Comparison of ENCODE assay signal across 9 mouse cellular contexts in genomic region chr2:30134928-30135620, GRCm38 (mm10). TPM values are rescaled to one million over a fixed set of nuclear protein-coding genes. Genes with fewer than 3 reads are reported as not detected.
DNase-seq lines count a peak whose midpoint lies in the region; ATAC-seq lines count a peak whose summit lies in the region.
"Had no signal": no experiment of that assay in that cellular context is flagged by ENCODE, and none has a peak within 500 bp of the region (broad histone marks: within the 10 kb centered on the region; RNA-seq: fewer than 3 reads in every experiment).

No protein-coding gene starts in this region.

- no peak for ATAC-seq in heart, embryonic 14.5 days (ENCODE audit: insufficient number of reproducible peaks, insufficient read depth, low FRiP score, low read depth)
- no peak for ATAC-seq in forebrain, embryonic 13.5 days
- ATAC-seq in neural tube, embryonic 12.5 days (ENCODE audit: low FRiP score, low read depth) = no peak
- ATAC-seq: Patski had no signal

- H3K4me1 ChIP-seq in heart, embryonic 14.5 days (ENCODE audit: control insufficient read depth in 2 of 2, insufficient read depth in 2 of 2, low read length in 2 of 2) = peaks cover 7 to 23% of the 10 kb centered on the region in 2 experiments
- peaks cover 26% of the 10 kb centered on the region for H3K4me1 ChIP-seq in forebrain, embryonic 13.5 days
- peaks cover 19% of the 10 kb centered on the region for H3K4me1 ChIP-seq in neural tube, embryonic 12.5 days

- no peaks in the 10 kb centered on the region for H3K27me3 ChIP-seq in heart, embryonic 14.5 days (ENCODE audit: control insufficient read depth, insufficient read depth, low read length)
- no peaks in the 10 kb centered on the region for H3K27me3 ChIP-seq in forebrain, embryonic 13.5 days
- no peaks in the 10 kb centered on the region for H3K27me3 ChIP-seq in neural tube, embryonic 12.5 days (replicated peaks)
- H3K27me3 ChIP-seq: Patski had no signal

- peak overlapping the region; percentile 19 to 83; a peak in 3 of 4 replicates for H3K27ac ChIP-seq in heart, embryonic 14.5 days (replicated peaks in 1 of 2; ENCODE audit: control insufficient read depth in 1 of 2, insufficient read depth in 1 of 2, low read depth in 2 of 2, low read length in 2 of 2)
- H3K27ac ChIP-seq in forebrain, embryonic 13.5 days = no peak overlapping the region
- H3K27ac ChIP-seq in neural tube, embryonic 12.5 days = no peak overlapping the region

- 60% methylated on average over 10 of the region's 10 CpGs for WGBS in heart, embryonic 14.5 days
- WGBS in forebrain, embryonic 13.5 days = 45% methylated on average over 10 of the region's 10 CpGs
- WGBS in neural tube, embryonic 12.5 days = 48% methylated on average over 10 of the region's 10 CpGs

- peak overlapping the region; percentile 91 for H3K4me2 ChIP-seq in heart, embryonic 14.5 days (ENCODE audit: low read length)
- peak overlapping the region; percentile 93 for H3K4me2 ChIP-seq in forebrain, embryonic 13.5 days
- peak overlapping the region; percentile 76 for H3K4me2 ChIP-seq in neural tube, embryonic 12.5 days (replicated peaks)

- no peak for DNase-seq in heart, postnatal 25 days (ENCODE audit: low spot score)
- peak; percentile 57 for DNase-seq in kidney, postnatal 10 days
- DNase-seq in ovary, postnatal 14 days (ENCODE audit: low spot score) = no peak
- DNase-seq in right cerebral cortex, postnatal 14 days = no peak
- no peak for DNase-seq in spleen, adult 12 weeks (ENCODE audit: low spot score)

- H3K9ac ChIP-seq in heart, embryonic 14.5 days (ENCODE audit: low read length) = peak overlapping the region; percentile 87
- peak overlapping the region; percentile 85 for H3K9ac ChIP-seq in forebrain, embryonic 13.5 days
- H3K9ac ChIP-seq in neural tube, embryonic 12.5 days = 0 out of 2 replicates have a peak overlapping the region, but pooled peaks have one; percentile 29

- no peaks in the 10 kb centered on the region for H3K9me3 ChIP-seq in heart, embryonic 14.5 days (ENCODE audit: control insufficient read depth, low read length)
- H3K9me3 ChIP-seq in forebrain, embryonic 13.5 days (replicated peaks) = no peaks in the 10 kb centered on the region
- H3K9me3 ChIP-seq in neural tube, embryonic 12.5 days = no peaks in the 10 kb centered on the region

- H3K4me3 ChIP-seq in heart, embryonic 14.5 days (ENCODE audit: control insufficient read depth in 1 of 2, insufficient read depth in 1 of 2, low read depth in 1 of 2, low read length in 2 of 2) = peak overlapping the region; percentile 82 to 93
- H3K4me3 ChIP-seq in forebrain, embryonic 13.5 days = peak overlapping the region; percentile 73
- H3K4me3 ChIP-seq in neural tube, embryonic 12.5 days = peak overlapping the region; percentile 73; the same call in 1 of the 2 replicates

- H3K36me3 ChIP-seq in heart, embryonic 14.5 days (ENCODE audit: control insufficient read depth, insufficient read depth, low read length) = peaks cover 37% of the 10 kb centered on the region
- peaks cover 38% of the 10 kb centered on the region for H3K36me3 ChIP-seq in forebrain, embryonic 13.5 days (ENCODE audit: poor library complexity, severe bottlenecking)
- peaks cover 26% of the 10 kb centered on the region for H3K36me3 ChIP-seq in neural tube, embryonic 12.5 days

- intact Hi-C loops in heart, postnatal 25 days (cut with DNase I) = no loop called here

RNA-seq across cellular contexts. Expression of gene Tbc1d13, which starts 1.5 kb away (rescaled TPM):
- 9.0 and 9.9 TPM in 2 replicates for polyA plus RNA-seq in heart, embryonic 14.5 days (2014; fragmentation: Nextera tagmentation; extraction: Ambion mirVana)
- 10 to 100 TPM; 19.9 to 23.0 TPM for total RNA-seq in heart, postnatal 25 days (2021)
- 12.3 and 14.1 TPM in 2 replicates for polyA plus RNA-seq in forebrain, embryonic 13.5 days (2015; fragmentation: Nextera tagmentation; extraction: Ambion mirVana)
- polyA plus RNA-seq in neural tube, embryonic 12.5 days (2016; fragmentation: Nextera tagmentation; extraction: Ambion mirVana) = 8.2 and 11.3 TPM in 2 replicates

RNA-seq across cellular contexts. Expression of gene Zer1, which starts 10.7 kb away (rescaled TPM):
- polyA plus RNA-seq in heart, embryonic 14.5 days (2014; fragmentation: Nextera tagmentation; extraction: Ambion mirVana) = 7.8 and 8.9 TPM in 2 replicates
- 10 to 100 TPM; 23.5 to 26.7 TPM for total RNA-seq in heart, postnatal 25 days (2021)
- polyA plus RNA-seq in forebrain, embryonic 13.5 days (2015; fragmentation: Nextera tagmentation; extraction: Ambion mirVana) = 10.5 and 10.9 TPM in 2 replicates
- 10.6 and 11.1 TPM in 2 replicates for polyA plus RNA-seq in neural tube, embryonic 12.5 days (2016; fragmentation: Nextera tagmentation; extraction: Ambion mirVana)

RNA-seq across cellular contexts. Expression of gene Endog, which starts 36.2 kb away (rescaled TPM):
- 40.3 and 43.2 TPM in 2 replicates for polyA plus RNA-seq in heart, embryonic 14.5 days (2014; fragmentation: Nextera tagmentation; extraction: Ambion mirVana)
- total RNA-seq in heart, postnatal 25 days (2021) = 100 to 1,000 TPM in 1 of 2 experiments, 10 to 100 TPM in 1; 93.8 to 100 TPM
- polyA plus RNA-seq in forebrain, embryonic 13.5 days (2015; fragmentation: Nextera tagmentation; extraction: Ambion mirVana) = 9.5 and 10.4 TPM in 2 replicates
- polyA plus RNA-seq in neural tube, embryonic 12.5 days (2016; fragmentation: Nextera tagmentation; extraction: Ambion mirVana) = 17.1 and 17.7 TPM in 2 replicates

RNA-seq across cellular contexts. Expression of gene Zdhhc12, which starts 41.6 kb away (rescaled TPM):
- 28.2 and 38.5 TPM in 2 replicates for polyA plus RNA-seq in heart, embryonic 14.5 days (2014; fragmentation: Nextera tagmentation; extraction: Ambion mirVana)
- 1 to 10 TPM; 3.9 to 4.7 TPM for total RNA-seq in heart, postnatal 25 days (2021)
- polyA plus RNA-seq in forebrain, embryonic 13.5 days (2015; fragmentation: Nextera tagmentation; extraction: Ambion mirVana) = 21.0 and 21.2 TPM in 2 replicates
- polyA plus RNA-seq in neural tube, embryonic 12.5 days (2016; fragmentation: Nextera tagmentation; extraction: Ambion mirVana) = 25.3 and 27.9 TPM in 2 replicates

RNA-seq across cellular contexts. Expression of gene Spout1, which starts 43.2 kb away (rescaled TPM):
- 24.7 and 28.0 TPM in 2 replicates for polyA plus RNA-seq in heart, embryonic 14.5 days (2014; fragmentation: Nextera tagmentation; extraction: Ambion mirVana)
- 1 to 10 TPM; 4.5 to 6.1 TPM for total RNA-seq in heart, postnatal 25 days (2021)
- 62.1 and 71.1 TPM in 2 replicates for polyA plus RNA-seq in forebrain, embryonic 13.5 days (2015; fragmentation: Nextera tagmentation; extraction: Ambion mirVana)
- 59.4 and 61.0 TPM in 2 replicates for polyA plus RNA-seq in neural tube, embryonic 12.5 days (2016; fragmentation: Nextera tagmentation; extraction: Ambion mirVana)

Comparison
In these comparisons a context has a peak if more than half of its experiments do, and no peak if none do; other contexts are left out.
1. H3K27ac ChIP-seq: peak in heart, embryonic 14.5 days (2 of 2); none in forebrain, embryonic 13.5 days (single experiment) and neural tube, embryonic 12.5 days (single experiment).
2. H3K9ac ChIP-seq: peak in every context shown above with its lines; median percentile 87 in heart, embryonic 14.5 days; 85 in forebrain, embryonic 13.5 days; 29 in neural tube, embryonic 12.5 days.
3. Peak in every context shown above with its lines, with median percentiles within 50 percentile points of each other: H3K4me2 ChIP-seq and H3K4me3 ChIP-seq.